Mouse (Mus musculus): ENCODE measurements around the gene Lmod1.
"Not testable (repeated sequence)": the region's sequence is repeated elsewhere in the genome, so short reads cannot be mapped to it uniquely, and the experiment has no call there.

Lmod1 gene

DNA sequence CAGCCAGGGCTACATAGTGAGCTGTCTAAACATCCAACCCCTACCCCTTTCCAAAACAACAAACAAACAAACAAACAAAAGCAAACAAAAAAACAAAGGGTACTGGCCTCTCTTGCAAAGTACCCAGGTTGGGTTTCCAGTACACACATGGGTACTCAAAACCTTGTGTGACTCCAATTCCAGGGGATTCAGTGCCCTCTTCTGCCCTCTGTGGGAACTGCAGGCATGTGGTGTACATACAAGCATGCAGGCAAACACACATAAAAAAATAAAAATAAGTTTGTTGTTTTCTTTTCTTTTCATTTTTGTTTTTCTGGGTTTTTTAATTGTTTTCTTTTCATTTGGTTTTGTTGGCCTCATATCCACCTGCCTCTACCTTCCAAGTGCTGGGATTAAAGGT is 37.5 kb downstream of the Lmod1 start:
- no peak for DNase-seq (ENCODE audit: low spot score)

DNA sequence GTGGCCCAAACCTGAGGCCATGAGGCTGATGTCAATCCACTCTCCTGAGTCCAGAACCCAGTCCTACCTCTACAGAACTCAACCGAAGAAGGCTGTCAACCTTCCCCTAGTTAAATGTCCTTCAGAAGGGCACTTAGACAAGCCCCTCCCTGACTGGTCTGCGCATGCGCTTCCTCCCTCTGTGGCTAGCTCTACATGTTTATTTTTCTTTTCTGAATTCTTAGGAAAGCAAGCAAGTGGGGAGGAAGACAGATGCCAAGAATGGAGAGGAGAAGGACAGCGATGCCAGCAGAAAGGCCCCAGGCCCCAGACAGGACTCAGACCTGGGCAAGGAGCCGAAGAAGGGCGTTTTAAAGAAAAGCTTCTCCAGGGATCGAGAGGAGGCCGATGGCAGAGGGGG is 38.8 kb downstream of the Lmod1 start:
- no peak for DNase-seq (ENCODE audit: low spot score)

DNA sequence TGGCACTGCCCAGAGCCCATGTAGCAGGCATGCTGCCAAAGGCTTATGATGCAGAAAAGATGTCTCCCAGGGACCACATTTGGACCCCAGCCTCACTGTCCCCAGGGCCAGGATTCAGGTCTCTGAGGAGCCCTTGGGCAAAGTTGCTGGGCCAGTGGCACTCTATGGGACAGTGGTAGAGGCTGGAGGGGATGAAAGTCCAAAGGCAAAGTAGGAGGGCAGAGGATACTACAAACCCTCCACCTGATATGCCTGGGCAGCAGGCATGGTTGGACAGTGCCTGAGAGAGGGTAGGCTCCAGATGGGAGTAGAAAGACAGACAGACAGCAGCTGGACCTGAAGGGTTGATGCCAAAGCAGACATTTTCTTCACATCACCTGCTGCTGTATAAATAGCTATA is 41.8 kb downstream of the Lmod1 start:
- no peak for DNase-seq (ENCODE audit: low spot score)

GRCm38 (mm10) chr1:135367005-135367404 is 42.4 kb downstream of the Lmod1 start:
- no peak for DNase-seq (ENCODE audit: low spot score)

DNA sequence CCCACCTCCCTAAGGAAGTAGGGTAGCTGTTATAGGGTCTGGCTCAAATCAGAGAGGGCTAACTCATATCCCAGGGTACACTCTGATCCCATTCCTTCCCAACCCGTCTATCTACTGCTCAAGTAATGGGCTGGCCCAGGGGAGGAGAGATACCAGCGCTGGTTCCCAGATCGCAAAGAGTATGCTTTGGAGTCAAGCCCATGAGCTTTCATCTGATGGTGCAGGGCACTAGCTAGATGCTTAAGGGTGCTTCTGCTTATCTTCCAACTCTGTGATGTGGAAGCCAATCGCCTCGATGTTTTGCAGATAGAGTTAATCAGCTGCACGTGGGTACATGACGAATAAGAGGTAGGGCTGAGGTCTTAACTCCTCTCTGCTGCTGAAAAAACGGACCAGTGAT is 43.0 kb downstream of the Lmod1 start:
- no peak for DNase-seq (ENCODE audit: low spot score)

- DNase-seq (ENCODE audit: low spot score), result peak; percentile 97
Observed at GRCm38 (mm10) chr1:135368245-135368644, 43.6 kb downstream of the Lmod1 start.

- DNase-seq (ENCODE audit: low spot score), result peak; percentile 67
Observed at GRCm38 (mm10) chr1:135368982-135369381, 44.4 kb downstream of the Lmod1 start.

DNA sequence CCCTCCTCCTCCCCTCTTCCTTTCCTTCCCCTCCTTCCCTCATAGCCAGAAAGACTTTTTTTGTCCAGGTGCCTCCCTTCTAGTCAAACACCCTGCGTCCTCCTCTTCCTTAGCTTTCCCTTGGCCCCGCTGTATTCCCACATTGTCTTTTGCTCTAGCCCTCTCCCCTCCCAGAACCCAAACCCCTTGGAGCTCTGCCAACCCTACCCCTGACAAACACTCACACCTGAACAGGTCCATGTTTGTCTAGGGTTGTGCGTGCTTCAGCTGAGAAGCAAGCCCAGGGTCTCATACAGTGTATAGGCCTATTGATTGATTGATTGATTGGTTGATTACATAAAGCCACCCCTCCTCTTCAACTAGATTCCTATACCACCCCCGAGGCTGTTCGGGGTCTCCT is 44.8 kb downstream of the Lmod1 start:
- no peak for DNase-seq (ENCODE audit: low spot score)

GRCm38 (mm10) chr1:135373171-135373677 is 48.6 kb downstream of the Lmod1 start:
- DNase-seq (ENCODE audit: low spot score), result no peak

- peak; percentile 43 for DNase-seq (ENCODE audit: low spot score)
Observed at GRCm38 (mm10) chr1:135374175-135374867, 49.7 kb downstream of the Lmod1 start.

GRCm38 (mm10) chr1:135374868-135375581 is 50.4 kb downstream of the Lmod1 start, which contains the start of gene Shisa4:
Gene Shisa4 (minus strand): TSS chr1:135375237.
- peak; percentile 90 for DNase-seq (ENCODE audit: low spot score)

- no peak for DNase-seq (ENCODE audit: low spot score)
Observed at GRCm38 (mm10) chr1:135378576-135378975, 54.0 kb downstream of the Lmod1 start.

DNA sequence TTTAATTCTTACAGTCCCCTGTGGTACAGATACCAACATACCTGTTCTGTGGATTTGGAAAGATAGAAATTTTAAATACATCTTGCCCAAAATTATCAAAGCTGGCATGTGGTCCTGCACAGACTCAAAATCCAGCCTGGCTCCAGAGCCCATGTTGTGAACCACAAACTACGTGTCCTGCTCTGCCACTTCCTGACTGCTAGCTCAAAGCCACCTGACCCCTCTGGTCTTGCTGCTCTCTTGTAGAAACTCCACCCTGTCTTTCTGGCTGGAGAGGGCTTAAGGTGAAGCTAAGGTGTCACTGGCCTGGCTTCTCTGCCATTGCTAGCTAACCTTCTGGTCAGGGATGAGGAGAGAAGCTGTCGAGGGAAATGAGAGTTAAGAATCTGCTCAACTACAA is 54.4 kb downstream of the Lmod1 start:
- DNase-seq (ENCODE audit: low spot score), result no peak

GRCm38 (mm10) chr1:135380071-135380991 is 55.7 kb downstream of the Lmod1 start:
- peak; percentile 66 for DNase-seq (ENCODE audit: low spot score)

GRCm38 (mm10) chr1:135381560-135381959 is 57.0 kb downstream of the Lmod1 start:
- not testable (repeated sequence) for DNase-seq (ENCODE audit: low spot score)

DNA sequence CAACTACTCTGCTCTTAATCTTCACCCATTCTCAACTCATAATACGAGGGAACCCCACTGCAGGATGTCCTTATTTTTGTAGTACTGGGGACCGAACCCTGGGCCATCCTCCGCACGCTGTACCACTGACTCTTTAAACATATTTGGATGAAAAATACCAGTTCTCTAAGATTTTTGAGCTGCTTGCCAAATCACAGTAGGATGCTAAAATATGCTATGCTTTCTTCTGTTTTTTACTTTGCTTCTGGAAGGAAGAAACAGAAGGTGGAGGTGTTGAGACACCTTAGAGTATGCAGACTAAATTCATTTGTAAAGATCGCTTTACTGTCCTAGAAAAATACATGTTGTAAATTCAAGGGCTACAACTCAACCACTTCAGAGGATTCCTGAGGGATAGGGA is 59.6 kb downstream of the Lmod1 start:
- DNase-seq (ENCODE audit: low spot score), result no peak

DNA sequence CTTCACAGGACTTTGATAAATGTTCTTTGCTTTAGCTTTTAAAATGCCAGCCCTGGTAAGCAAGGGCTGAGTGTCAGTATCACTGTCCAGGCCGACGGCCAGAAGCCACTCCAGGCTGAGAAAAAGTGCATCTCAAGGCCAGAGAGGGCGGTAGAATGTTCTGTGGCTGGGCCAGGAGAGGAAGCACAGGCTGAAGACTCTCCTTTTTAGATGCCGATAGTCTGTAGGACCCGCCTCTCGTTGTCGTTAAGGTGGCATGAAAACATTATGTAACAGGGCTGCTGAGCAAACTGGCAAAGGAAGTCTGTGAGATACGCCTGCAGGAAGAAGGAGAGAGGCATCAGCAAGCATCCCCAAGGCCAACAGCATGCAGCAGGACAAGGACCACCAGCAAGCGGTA is 60.6 kb downstream of the Lmod1 start:
- no peak for DNase-seq (ENCODE audit: low spot score)

DNA sequence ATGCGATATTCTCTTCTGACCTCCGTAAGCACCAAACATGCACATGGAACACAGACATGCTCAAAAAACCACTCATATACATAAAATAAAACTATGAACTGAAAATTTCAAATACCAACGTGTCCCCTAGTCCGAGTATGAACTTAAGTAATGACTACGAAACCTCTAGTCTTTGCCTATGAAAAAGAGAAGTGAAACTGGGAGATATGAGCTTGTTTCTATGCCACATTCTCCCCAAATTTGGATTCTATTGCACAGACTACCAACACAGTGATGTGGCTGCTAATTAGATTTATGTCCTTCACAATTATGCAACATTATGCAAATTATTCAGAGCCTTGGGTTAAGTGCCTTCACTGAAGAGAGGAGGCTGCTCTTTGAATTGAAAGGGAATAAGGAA is 74.9 kb downstream of the Lmod1 start:
- DNase-seq (ENCODE audit: low spot score), result no peak

- peak; percentile 32 for DNase-seq (ENCODE audit: low spot score)
Observed at GRCm38 (mm10) chr1:135401452-135402110, 77.0 kb downstream of the Lmod1 start.

- DNase-seq (ENCODE audit: low spot score), result no peak
Observed at GRCm38 (mm10) chr1:135405356-135405755, 80.7 kb downstream of the Lmod1 start.

- DNase-seq (ENCODE audit: low spot score), result no peak
Observed at GRCm38 (mm10) chr1:135408973-135409372, 84.4 kb downstream of the Lmod1 start.

GRCm38 (mm10) chr1:135410967-135411366 is 86.4 kb downstream of the Lmod1 start:
- DNase-seq (ENCODE audit: low spot score), result no peak

All from retina, embryonic 14.5 days (tissue).